Mouse (Mus musculus) lung, postnatal 36 days (tissue): Measurements from ENCODE around the gene Large2.

Source experiments
- DNase-seq: peaks from one replicate; pipeline ENCODE4 v3.0.0; 2022; ENCODE audit warnings: mixed read lengths

Large2 gene

GRCm38 (mm10) chr2:92390206-92390930, 15.7 kb upstream of the Large2 start:
- DNase-seq: peak; percentile 81

- DNase-seq: no peak
Measured at GRCm38 (mm10) chr2:92389645-92390044, 15.0 kb upstream of the Large2 start.

- DNase-seq: peak; percentile 84
Measured at GRCm38 (mm10) chr2:92388891-92389641, 14.4 kb upstream of the Large2 start.

- DNase-seq: no peak
Measured at GRCm38 (mm10) chr2:92388081-92388517, 13.4 kb upstream of the Large2 start.

- no peak for DNase-seq
Measured at GRCm38 (mm10) chr2:92387646-92388045, 13.0 kb upstream of the Large2 start.

- DNase-seq: no peak
Measured at GRCm38 (mm10) chr2:92386821-92387570, 12.3 kb upstream of the Large2 start.

GRCm38 (mm10) chr2:92385113-92386051, 10.7 kb upstream of the Large2 start:
- no peak for DNase-seq

GRCm38 (mm10) chr2:92384101-92384500, 9.4 kb upstream of the Large2 start:
- no peak for DNase-seq

- no peak for DNase-seq
Measured at GRCm38 (mm10) chr2:92382759-92383158, 8.1 kb upstream of the Large2 start.

GRCm38 (mm10) chr2:92381901-92382588, 7.4 kb upstream of the Large2 start, which contains the start of gene 1700029I15Rik:
Gene 1700029I15Rik (plus strand): TSS chr2:92382538.
- DNase-seq: no peak

- DNase-seq: no peak
Measured at GRCm38 (mm10) chr2:92381161-92381560, 6.5 kb upstream of the Large2 start.

GRCm38 (mm10) chr2:92380495-92381050, 5.9 kb upstream of the Large2 start:
- DNase-seq: no peak

GRCm38 (mm10) chr2:92379783-92380494, 5.3 kb upstream of the Large2 start:
- no peak for DNase-seq

- no peak for DNase-seq
Measured at GRCm38 (mm10) chr2:92377320-92377719, 2.7 kb upstream of the Large2 start.

GRCm38 (mm10) chr2:92376300-92376699, 1.6 kb upstream of the Large2 start:
- DNase-seq: peak; percentile 42

GRCm38 (mm10) chr2:92375788-92376187, 1.1 kb upstream of the Large2 start:
- DNase-seq: no peak

- peak; percentile 98 for DNase-seq
Measured at GRCm38 (mm10) chr2:92375099-92375623, 492 bp upstream of the Large2 start.

GRCm38 (mm10) chr2:92373437-92373813, 1.2 kb downstream of the Large2 start:
- no peak for DNase-seq

- peak; percentile 85 for DNase-seq
Measured at GRCm38 (mm10) chr2:92372767-92373436, 1.8 kb downstream of the Large2 start.
